Mouse (Mus musculus) hindbrain, embryonic 10.5 days (tissue): ENCODE measurements at regions not wholly inside any gene's neighbourhood (a gene's known extent, or its start where the extent isn't known, plus 50 kb on each side); places are given as distances from the start of the nearest gene placed in this dataset.
A peak's percentile ranks its signal among the peaks of the same experiment; 100 is the strongest.

Source experiments
- DNase-seq: peaks from one replicate; pipeline ENCODE4 v3.0.0-alpha.2; 2017; ENCODE audit warnings: low spot score
- H3K27ac ChIP-seq: fragments of 300-500 bp; sonication (generic); 2 replicates; pipeline ENCODE4 v1.5.1; 2016; ENCODE audit warnings: mild to moderate bottlenecking, moderate library complexity
- H3K27me3 ChIP-seq: fragments of 300-500 bp; sonication (generic); 2 replicates; pipeline ENCODE4 v1.6.1; 2016; ENCODE audit warnings: mild to moderate bottlenecking; ENCODE audit not compliant: poor library complexity, insufficient read depth, severe bottlenecking
- H3K36me3 ChIP-seq: fragments of 300-500 bp; sonication (generic); 2 replicates; pipeline ENCODE4 v1.6.1; 2016; ENCODE audit warnings: mild to moderate bottlenecking, moderate library complexity
- H3K4me1 ChIP-seq: fragments of 300-500 bp; sonication (generic); replicated peaks from 2 replicates; pipeline ENCODE4 v1.6.1; 2016; ENCODE audit warnings: mild to moderate bottlenecking
- H3K4me3 ChIP-seq: fragments of 300-500 bp; sonication (generic); 2 replicates; pipeline ENCODE4 v1.5.1; 2016; ENCODE audit warnings: mild to moderate bottlenecking, moderate library complexity
- H3K9me3 ChIP-seq: fragments of 300-500 bp; sonication (generic); 2 replicates; pipeline ENCODE4 v1.6.1; 2016; ENCODE audit warnings: mild to moderate bottlenecking, moderate library complexity
- WGBS: fragments of 180-500 bp; shearing (Covaris S2); methylation state at CpG from one replicate; pipeline ENCODE4 v1.1.7; 2016; 5-methylcytosine and 5-hydroxymethylcytosine counted together

DNA sequence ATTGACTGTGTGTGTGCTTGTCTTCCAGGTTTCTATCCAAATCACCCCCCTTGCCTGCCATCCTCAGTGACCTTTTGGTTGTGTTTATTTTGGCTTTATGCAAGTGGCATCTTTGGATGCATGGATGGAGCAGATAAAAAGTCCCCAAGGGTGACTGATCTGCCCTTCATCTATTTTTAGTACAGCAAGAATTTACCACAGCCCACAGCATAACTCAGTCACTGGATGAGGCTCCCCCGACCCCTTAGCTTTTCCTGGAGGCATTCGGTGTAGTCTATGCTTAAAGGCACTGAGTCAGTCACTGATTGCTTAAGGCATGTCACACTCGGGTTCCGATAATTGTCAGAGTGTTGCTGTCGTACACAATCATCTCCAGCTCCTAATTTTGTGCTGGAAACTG, 142.2 kb upstream of the Rap1b start:
- no peaks in the 10 kb centered on the region for H3K36me3 ChIP-seq
- no peaks in the 10 kb centered on the region for H3K4me1 ChIP-seq
- H3K27me3 ChIP-seq, result no peaks in the 10 kb centered on the region
- no peak for DNase-seq
- H3K9me3 ChIP-seq, result 0 out of 2 replicates have a peak, but pooled peaks cover 2% of the 10 kb centered on the region
- no peak overlapping the region for H3K27ac ChIP-seq
- no peak overlapping the region for H3K4me3 ChIP-seq
- whole genome bisulfite sequencing, result 82% methylated on average over 5 of the region's 5 CpGs

DNA sequence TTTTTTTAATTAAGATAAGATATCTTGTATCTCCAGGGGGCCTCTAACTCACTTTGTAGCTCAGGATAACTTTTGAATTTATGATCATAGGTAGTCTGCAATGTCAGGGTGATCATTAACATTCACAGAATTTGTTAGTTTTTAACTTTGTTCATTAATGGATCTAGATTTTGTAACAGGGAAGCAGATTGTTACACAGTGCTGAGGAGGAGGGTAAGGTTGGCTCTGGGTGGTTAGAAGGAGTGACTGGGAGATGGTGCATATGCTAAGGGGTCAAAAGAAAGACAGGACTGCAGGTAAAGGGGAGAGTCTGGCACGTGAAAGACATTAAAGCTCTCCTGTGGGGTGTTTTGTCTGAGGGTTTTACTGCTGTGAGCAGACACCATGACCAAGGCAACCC, 145.3 kb upstream of the Rap1b start:
- H3K36me3 ChIP-seq, result no peaks in the 10 kb centered on the region

DNA sequence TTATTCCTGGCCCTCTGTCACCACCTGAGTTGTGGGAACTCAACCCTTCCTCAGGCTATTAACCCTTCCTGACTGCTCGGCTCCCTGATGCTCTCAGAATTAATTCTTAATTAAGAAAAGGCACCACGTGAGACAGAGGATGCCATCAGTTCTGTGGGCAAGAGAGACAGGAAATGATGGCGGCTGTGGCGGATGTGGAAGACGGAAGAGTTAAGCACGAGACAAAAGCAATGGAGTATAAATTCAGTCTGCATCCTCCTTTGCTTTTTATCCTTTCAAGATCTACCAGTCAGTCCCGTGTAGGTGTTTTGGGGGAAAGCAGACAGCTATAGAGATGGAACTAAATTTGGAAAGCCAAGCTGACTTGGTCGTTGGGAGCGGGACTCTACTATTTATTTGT, 146.5 kb upstream of the Rap1b start:
- DNase-seq, result no peak
- H3K9me3 ChIP-seq, result 0 out of 2 replicates have a peak, but pooled peaks cover 8% of the 10 kb centered on the region
- peaks cover 21% of the 10 kb centered on the region for H3K4me1 ChIP-seq
- no peaks in the 10 kb centered on the region for H3K36me3 ChIP-seq
- WGBS, result 83% methylated on average over 9 of the region's 9 CpGs
- H3K27me3 ChIP-seq, result peaks cover 23% of the 10 kb centered on the region
- H3K27ac ChIP-seq, result no peak overlapping the region
- H3K4me3 ChIP-seq, result no peak overlapping the region

More for the DNA sequence above, 145.3 kb upstream of the Rap1b start:
- H3K27me3 ChIP-seq, result peaks cover 18% of the 10 kb centered on the region
- H3K9me3 ChIP-seq, result 0 out of 2 replicates have a peak, but pooled peaks cover 2% of the 10 kb centered on the region
- peaks cover 21% of the 10 kb centered on the region for H3K4me1 ChIP-seq
- no peak overlapping the region for H3K4me3 ChIP-seq
- 69% methylated on average over 1 of the region's 1 CpGs for WGBS
- no peak for DNase-seq
- H3K27ac ChIP-seq, result no peak overlapping the region

DNA sequence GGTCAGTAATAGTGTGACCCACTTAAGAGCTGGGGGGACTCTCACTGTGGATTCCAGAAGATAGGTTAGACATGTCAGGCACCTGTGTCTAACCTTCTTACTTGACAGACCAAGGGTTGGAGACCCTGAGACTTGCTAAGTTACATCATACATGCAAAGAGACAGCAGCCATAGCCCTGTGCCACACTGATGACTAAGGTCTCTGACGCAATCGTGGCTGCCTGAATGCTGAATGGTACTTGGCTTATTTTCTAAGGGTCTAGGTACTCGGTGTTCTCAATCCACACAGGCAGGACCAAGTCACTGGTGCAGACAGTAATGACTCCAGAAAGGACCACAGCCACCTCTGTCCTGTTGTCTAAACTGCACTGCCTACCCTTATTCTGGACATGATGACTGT, 147.8 kb upstream of the Mdm1 start:
- 93% methylated on average over 3 of the region's 3 CpGs for WGBS
- H3K27me3 ChIP-seq, result peaks cover 23% of the 10 kb centered on the region

DNA sequence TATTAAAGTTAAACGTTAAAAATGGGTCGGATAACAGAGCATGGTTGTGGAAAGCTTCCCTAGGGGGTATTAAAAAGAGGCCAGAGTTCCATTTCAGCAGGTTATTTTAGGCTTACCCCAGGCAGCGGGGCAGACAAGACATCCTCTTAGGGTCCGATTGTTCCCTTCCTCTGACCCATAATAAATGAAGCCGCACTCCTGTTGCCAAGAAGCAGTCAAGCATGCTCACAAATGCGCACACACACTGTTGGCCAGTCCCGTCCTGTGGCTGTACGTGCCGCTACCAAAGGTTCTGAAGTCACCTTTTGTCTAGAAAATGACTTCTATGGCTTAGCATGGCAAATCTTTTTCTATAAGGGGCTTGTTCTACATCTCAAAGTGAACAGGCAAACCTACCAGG, 146.8 kb upstream of the Mdm1 start:
- DNase-seq, result peak; percentile 40
- H3K9me3 ChIP-seq, result 0 out of 2 replicates have a peak, but pooled peaks cover 6% of the 10 kb centered on the region
- H3K4me1 ChIP-seq, result peaks cover 21% of the 10 kb centered on the region
- no peaks in the 10 kb centered on the region for H3K36me3 ChIP-seq
- H3K4me3 ChIP-seq, result no peak overlapping the region; the same call in 1 of the 2 replicates
- WGBS, result 26% methylated on average over 9 of the region's 9 CpGs
- H3K27ac ChIP-seq, result no peak overlapping the region
- peaks cover 23% of the 10 kb centered on the region for H3K27me3 ChIP-seq

More for the DNA sequence above, 147.8 kb upstream of the Mdm1 start:
- Histone ChIP-seq H3K4me3 (no peak overlapping the region), H3K4me1 (peaks cover 21% of the 10 kb centered on the region), H3K9me3 (0 out of 2 replicates have a peak, but pooled peaks cover 8% of the 10 kb centered on the region), H3K27ac (no peak overlapping the region), H3K36me3 (no peaks in the 10 kb centered on the region)
- no peak for DNase-seq

DNA sequence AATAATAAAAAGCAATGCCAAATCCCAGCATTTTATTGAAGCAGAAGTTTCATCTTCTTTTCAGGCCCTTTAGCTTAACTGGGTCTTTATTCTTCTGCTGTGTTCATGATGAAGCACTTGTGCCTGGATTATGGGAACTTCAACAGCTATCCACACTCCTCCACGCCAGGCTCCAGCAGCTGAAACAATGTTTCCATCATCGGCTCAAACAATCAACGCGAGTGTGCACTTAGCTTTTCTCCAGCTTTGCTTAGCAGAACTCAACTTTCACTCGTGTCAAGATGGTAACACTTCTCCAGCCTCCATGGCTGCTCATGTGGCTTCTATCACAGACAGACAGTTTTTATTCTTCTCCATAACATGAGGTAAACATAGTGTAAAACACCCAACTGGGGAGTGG, 143.8 kb upstream of the Mdm1 start:
- WGBS, result 90% methylated on average over 5 of the region's 5 CpGs
- peaks cover 23% of the 10 kb centered on the region for H3K27me3 ChIP-seq
- DNase-seq, result no peak
- 0 out of 2 replicates have a peak, but pooled peaks cover 6% of the 10 kb centered on the region for H3K9me3 ChIP-seq
- no peak overlapping the region for H3K27ac ChIP-seq
- peaks cover 21% of the 10 kb centered on the region for H3K4me1 ChIP-seq
- H3K36me3 ChIP-seq, result no peaks in the 10 kb centered on the region
- no peak overlapping the region for H3K4me3 ChIP-seq

DNA sequence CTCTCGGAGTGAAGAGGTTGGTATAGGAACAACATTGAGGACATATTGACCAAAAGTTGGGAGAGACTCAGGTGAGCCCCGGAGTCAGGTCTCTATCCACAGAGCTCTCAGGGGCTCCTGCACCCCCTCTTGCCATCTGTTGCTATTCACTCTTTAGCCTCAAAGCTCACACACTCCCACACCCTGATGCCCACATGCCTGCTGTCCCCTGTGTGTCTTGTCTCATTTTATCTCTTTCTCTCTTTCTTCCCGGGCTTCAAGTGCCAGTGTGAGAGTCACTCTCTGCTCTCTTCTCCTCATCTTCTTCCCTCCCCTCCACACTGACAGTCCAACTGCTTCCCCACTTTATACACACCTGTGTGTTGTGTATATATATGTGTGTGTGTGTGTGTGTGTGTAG, 141.0 kb upstream of the Mdm1 start:
- no peak for DNase-seq
- Histone ChIP-seq H3K4me3 (no peak overlapping the region), H3K27ac (no peak overlapping the region), H3K36me3 (no peaks in the 10 kb centered on the region), H3K27me3 (peaks cover 7% of the 10 kb centered on the region), H3K9me3 (0 out of 2 replicates have a peak, but pooled peaks cover 6% of the 10 kb centered on the region), H3K4me1 (peaks cover 18% of the 10 kb centered on the region)
- WGBS, result 87% methylated on average over 3 of the region's 3 CpGs

DNA sequence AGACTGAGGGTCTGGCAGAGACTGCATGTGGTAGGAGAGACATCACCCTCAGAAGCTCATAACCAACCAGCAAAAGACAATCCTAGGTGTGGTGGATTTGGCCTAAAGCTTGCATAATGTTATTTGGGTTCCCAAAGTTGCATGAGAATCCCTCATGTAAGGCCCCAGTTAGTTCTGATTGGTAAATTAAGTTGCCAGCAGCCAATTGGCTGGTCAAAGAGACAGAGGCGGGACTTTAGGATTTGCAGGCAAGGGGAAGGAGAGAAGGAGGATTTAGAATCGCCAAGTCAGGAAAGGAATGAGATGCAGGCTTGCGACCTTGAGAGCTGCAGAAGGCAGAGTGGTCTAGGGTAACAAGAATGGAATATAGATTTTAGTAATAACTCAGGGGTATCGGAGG, 140.1 kb upstream of the Mdm1 start:
- 50% methylated on average over 4 of the region's 4 CpGs for WGBS
- no peak overlapping the region for H3K4me3 ChIP-seq
- no peak for DNase-seq

DNA sequence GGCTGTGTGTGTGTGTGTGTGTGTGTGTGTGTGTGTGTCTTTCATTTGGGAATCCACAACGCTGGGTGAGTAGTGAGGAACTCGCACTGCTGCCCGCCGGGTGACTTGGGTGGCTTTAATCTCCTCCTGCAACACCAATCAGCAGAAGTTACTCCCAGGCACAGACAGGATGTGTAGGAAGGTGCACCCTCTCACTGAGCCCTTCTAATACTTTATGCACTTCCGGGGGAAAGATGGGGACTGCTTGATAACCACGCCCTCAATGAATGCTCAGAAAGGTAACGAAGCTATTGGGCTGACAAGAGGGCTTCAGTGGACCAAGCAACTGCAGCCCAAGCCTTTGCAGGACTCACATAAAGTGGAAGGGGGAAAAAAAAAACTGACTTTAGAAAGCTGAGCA, 139.6 kb upstream of the Mdm1 start:
- Histone ChIP-seq H3K9me3 (no peaks in the 10 kb centered on the region), H3K4me1 (peaks cover 15% of the 10 kb centered on the region; the same call in 1 of the 2 replicates), H3K27me3 (no peaks in the 10 kb centered on the region; the same call in 1 of the 2 replicates), H3K4me3 (no peak overlapping the region), H3K36me3 (no peaks in the 10 kb centered on the region), H3K27ac (no peak overlapping the region)
- DNase-seq, result no peak
- 68% methylated on average over 7 of the region's 7 CpGs for WGBS

More for the DNA sequence above, 140.1 kb upstream of the Mdm1 start:
- H3K36me3 ChIP-seq, result no peaks in the 10 kb centered on the region
- H3K4me1 ChIP-seq, result peaks cover 15% of the 10 kb centered on the region; the same call in 1 of the 2 replicates
- H3K27ac ChIP-seq, result no peak overlapping the region
- H3K27me3 ChIP-seq, result peaks cover 2% of the 10 kb centered on the region; the same call in 1 of the 2 replicates
- 0 out of 2 replicates have a peak, but pooled peaks cover 4% of the 10 kb centered on the region for H3K9me3 ChIP-seq

DNA sequence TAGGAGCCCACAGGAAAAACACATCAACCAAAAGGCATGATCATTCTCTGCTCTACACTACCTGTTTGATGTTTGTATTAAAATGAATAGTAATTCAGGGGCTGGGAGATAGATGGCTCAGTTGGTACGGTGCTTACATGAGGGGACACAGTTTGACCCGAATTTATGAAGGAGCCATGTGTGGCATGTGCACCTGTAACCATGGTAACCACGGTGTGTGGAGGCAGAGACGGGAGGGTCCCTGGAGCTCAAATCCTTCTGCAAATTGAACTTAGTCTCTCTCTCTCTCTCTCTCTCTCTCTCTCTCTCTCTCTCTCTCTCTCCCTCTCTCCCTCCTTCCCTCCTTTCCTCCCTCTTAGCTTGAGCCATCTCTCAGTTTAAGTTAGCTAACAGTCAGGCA, 139.1 kb upstream of the Mdm1 start:
- no peaks in the 10 kb centered on the region for H3K9me3 ChIP-seq
- no peaks in the 10 kb centered on the region for H3K36me3 ChIP-seq
- no peak overlapping the region for H3K4me3 ChIP-seq
- H3K4me1 ChIP-seq, result peaks cover 15% of the 10 kb centered on the region; the same call in 1 of the 2 replicates
- no peaks in the 10 kb centered on the region; the same call in 1 of the 2 replicates for H3K27me3 ChIP-seq
- DNase-seq, result no peak
- WGBS, result 88% methylated on average over 4 of the region's 4 CpGs
- no peak overlapping the region for H3K27ac ChIP-seq

DNA sequence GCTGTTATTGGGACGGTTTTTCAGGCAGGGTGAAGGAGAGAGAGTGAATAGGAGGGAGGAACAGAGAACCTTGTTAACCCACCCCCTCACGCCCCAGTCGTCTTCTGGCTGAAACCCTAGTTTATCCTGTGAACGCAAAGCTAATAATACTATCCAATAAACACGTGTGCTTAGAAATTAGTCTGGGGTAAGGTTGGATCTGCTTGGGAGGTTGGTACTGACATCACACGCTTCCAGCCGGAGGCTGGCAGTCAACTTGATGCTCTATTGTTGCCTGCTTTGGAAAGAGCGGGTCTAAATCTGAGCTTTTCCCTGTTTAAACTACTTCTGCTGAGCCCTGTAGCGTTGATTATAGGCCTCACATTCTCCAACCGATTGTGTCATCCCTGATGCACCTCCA, 138.4 kb upstream of the Mdm1 start:
- H3K27ac ChIP-seq, result no peak overlapping the region
- H3K4me3 ChIP-seq, result no peak overlapping the region
- H3K36me3 ChIP-seq, result no peaks in the 10 kb centered on the region
- DNase-seq, result no peak
- peaks cover 15% of the 10 kb centered on the region; the same call in 1 of the 2 replicates for H3K4me1 ChIP-seq
- WGBS, result 87% methylated on average over 10 of the region's 10 CpGs
- no peaks in the 10 kb centered on the region; the same call in 1 of the 2 replicates for H3K27me3 ChIP-seq
- H3K9me3 ChIP-seq, result no peaks in the 10 kb centered on the region

DNA sequence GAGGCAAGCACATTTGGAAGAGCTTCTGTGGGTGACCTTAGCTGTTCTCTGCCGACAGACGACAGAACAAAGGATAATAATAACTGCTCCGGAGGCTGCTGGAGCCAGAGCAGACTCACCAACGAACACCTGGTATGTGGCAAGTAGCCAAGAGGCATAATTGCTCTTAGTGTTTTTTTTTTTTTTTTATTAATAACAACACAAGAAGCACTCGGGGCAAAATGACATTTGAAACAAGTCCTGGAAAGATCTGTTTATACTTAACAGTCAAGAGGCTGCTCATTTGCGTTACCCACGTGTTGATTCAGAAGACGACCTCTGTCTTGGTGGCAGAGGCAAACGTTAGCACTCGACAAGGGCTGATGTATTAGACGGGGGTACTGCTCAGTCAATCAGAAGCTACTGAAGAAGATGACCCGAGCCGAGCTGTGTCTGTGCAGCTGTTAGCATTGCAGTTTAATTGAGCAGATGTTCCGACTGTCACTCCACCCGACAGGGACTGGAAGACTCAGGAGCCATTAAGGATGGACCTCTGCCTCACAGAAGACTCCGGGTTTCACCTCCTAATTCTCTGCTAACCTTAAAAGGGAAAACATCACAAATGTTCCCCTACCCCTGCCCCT, 137.8 kb upstream of the Mdm1 start:
- peaks cover 15% of the 10 kb centered on the region; the same call in 1 of the 2 replicates for H3K4me1 ChIP-seq
- H3K27ac ChIP-seq, result peak overlapping the region; percentile 35; the same call in 1 of the 2 replicates
- H3K9me3 ChIP-seq, result peaks cover under 1% of the 10 kb centered on the region; the same call in 1 of the 2 replicates
- H3K4me3 ChIP-seq, result no peak overlapping the region
- no peaks in the 10 kb centered on the region for H3K36me3 ChIP-seq
- no peak for DNase-seq
- WGBS, result 64% methylated on average over 16 of the region's 16 CpGs
- H3K27me3 ChIP-seq, result no peaks in the 10 kb centered on the region; the same call in 1 of the 2 replicates

DNA sequence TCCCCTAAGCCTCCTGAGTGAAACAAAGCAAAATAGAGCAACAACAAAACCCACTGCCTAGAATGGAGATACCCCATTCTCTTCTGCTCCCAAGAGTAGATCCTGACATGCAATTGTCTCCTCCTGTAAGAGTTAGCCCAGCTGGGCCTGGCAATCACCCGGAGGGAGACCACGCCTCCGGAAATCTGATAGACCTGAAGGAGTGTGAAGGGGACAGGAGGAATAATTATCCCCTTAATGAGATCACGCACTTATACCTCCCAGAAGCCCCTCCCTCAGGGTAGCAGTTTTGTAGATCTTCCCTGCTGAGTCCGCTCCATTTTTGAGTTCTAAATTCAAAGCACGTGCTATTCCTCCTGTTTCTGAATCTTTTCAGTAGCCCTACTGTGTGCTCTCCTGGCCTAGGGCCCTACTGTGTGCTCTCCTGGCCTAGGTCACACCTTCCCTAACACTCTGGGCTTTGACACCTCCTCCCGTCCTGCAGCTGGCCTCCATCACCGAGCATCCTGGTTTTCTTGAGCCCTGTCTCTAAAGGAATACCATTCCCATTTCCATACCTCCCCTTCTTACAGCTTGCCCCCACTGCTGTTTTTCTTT, 137.2 kb upstream of the Mdm1 start:
- no peaks in the 10 kb centered on the region; the same call in 1 of the 2 replicates for H3K27me3 ChIP-seq
- peaks cover 15% of the 10 kb centered on the region; the same call in 1 of the 2 replicates for H3K4me1 ChIP-seq
- H3K4me3 ChIP-seq, result no peak overlapping the region
- DNase-seq, result no peak
- H3K27ac ChIP-seq, result peak overlapping the region; percentile 35; the same call in 1 of the 2 replicates
- peaks cover 7% of the 10 kb centered on the region; the same call in 1 of the 2 replicates for H3K9me3 ChIP-seq
- WGBS, result 69% methylated on average over 8 of the region's 8 CpGs
- no peaks in the 10 kb centered on the region for H3K36me3 ChIP-seq
